Mouse (Mus musculus) splenic B cell, adult 2 months (primary cell): ENCODE results near the gene Stoml3.

Experiments used
- DNase-seq: peaks from one replicate; pipeline ENCODE4 v3.0.0-alpha.2; 2011; ENCODE audit warnings: low read depth, low spot score
- H3K27me3 ChIP-seq: 2 replicates; pipeline ENCODE4 v1.6.1; 2012; ENCODE audit warnings: mild to moderate bottlenecking, low read length, moderate library complexity, mixed read lengths; ENCODE audit not compliant: control insufficient read depth, poor library complexity, insufficient read depth, severe bottlenecking
- H3K36me3 ChIP-seq: 2 replicates; pipeline ENCODE4 v1.6.1; 2012; ENCODE audit warnings: mild to moderate bottlenecking, low read length, moderate library complexity, mixed read lengths; ENCODE audit not compliant: control insufficient read depth, poor library complexity, insufficient read depth, severe bottlenecking

The Stoml3 gene

GRCm38 (mm10) chr3:53488353-53488752, at the start of gene Stoml3:
Gene Stoml3, plus strand, starts transcription at chr3:53488653.
- DNase-seq, result no peak
- no peaks in the 10 kb centered on the region for H3K36me3 ChIP-seq
- no peaks in the 10 kb centered on the region for H3K27me3 ChIP-seq

- no peaks in the 10 kb centered on the region for H3K27me3 ChIP-seq
- no peak for DNase-seq
- 0 out of 2 replicates have a peak, but pooled peaks cover 3% of the 10 kb centered on the region for H3K36me3 ChIP-seq
These were observed 42.9 kb upstream of the Stoml3 start for GRCm38 (mm10) chr3:53445540-53445939.

GRCm38 (mm10) chr3:53446801-53447200, 41.7 kb upstream of the Stoml3 start:
- no peaks in the 10 kb centered on the region for H3K27me3 ChIP-seq
- H3K36me3 ChIP-seq, result 0 out of 2 replicates have a peak, but pooled peaks cover 3% of the 10 kb centered on the region
- DNase-seq, result no peak

DNA sequence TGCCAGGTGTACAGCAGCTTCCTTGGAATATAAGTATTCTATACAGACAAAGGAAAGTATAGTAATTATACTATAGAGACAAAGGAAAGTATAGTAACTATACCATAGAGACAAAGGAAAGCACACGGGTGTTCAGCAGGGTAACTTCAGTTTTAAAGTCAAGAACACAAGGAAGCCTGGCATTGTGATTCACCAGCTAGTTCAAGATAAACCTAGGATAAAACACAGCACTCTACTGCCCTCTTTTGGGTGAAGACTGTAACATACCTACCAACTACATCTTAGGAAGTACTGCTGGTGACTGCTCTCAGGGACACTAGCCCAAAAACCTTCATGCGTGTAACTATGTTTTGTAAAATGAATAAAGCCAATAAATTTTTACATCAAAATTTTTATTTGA, 40.2 kb upstream of the Stoml3 start:
- DNase-seq, result peak; percentile 83
- Histone ChIP-seq H3K27me3 (no peaks in the 10 kb centered on the region), H3K36me3 (0 out of 2 replicates have a peak, but pooled peaks cover 3% of the 10 kb centered on the region)

GRCm38 (mm10) chr3:53450666-53451065, 37.8 kb upstream of the Stoml3 start:
- no peaks in the 10 kb centered on the region for H3K27me3 ChIP-seq
- no peak for DNase-seq
- H3K36me3 ChIP-seq, result peaks cover 6% of the 10 kb centered on the region; the same call in 1 of the 2 replicates

DNA sequence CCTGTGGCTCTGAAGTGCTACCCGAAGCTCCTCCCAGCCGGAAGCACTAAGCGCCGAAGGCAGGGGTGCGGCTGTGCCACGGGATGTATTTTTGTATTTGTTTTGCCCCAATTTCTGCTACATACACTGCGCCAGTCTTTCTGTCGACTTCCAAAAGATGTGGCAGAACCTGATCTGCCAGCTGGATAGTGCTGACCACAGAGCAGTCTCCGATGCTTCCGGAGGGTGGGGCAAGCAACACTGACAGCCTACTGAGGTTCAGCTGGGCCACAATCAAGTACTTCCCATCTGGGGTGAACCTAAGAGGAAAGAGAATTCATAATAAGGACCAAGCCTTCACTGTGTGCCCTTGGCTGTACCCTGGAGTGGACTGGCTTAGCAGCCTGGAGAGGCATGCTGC, 36.1 kb upstream of the Stoml3 start:
- Histone ChIP-seq H3K27me3 (no peaks in the 10 kb centered on the region), H3K36me3 (peaks cover 3% of the 10 kb centered on the region; the same call in 1 of the 2 replicates)
- DNase-seq, result no peak

GRCm38 (mm10) chr3:53453346-53453745, 35.1 kb upstream of the Stoml3 start:
- Histone ChIP-seq H3K27me3 (no peaks in the 10 kb centered on the region), H3K36me3 (peaks cover 5% of the 10 kb centered on the region; the same call in 1 of the 2 replicates)
- DNase-seq, result no peak

- H3K36me3 ChIP-seq, result peaks cover 5% of the 10 kb centered on the region; the same call in 1 of the 2 replicates
- H3K27me3 ChIP-seq, result no peaks in the 10 kb centered on the region
- DNase-seq, result no peak
These were observed 34.4 kb upstream of the Stoml3 start for GRCm38 (mm10) chr3:53454005-53454404.

- Histone ChIP-seq H3K27me3 (no peaks in the 10 kb centered on the region), H3K36me3 (peaks cover 5% of the 10 kb centered on the region; the same call in 1 of the 2 replicates)
- no peak for DNase-seq
These were observed 33.9 kb upstream of the Stoml3 start for GRCm38 (mm10) chr3:53454561-53454960.

- DNase-seq, result no peak
- Histone ChIP-seq H3K36me3 (peaks cover 5% of the 10 kb centered on the region; the same call in 1 of the 2 replicates), H3K27me3 (no peaks in the 10 kb centered on the region)
These were observed 33.5 kb upstream of the Stoml3 start for GRCm38 (mm10) chr3:53454984-53455383.

GRCm38 (mm10) chr3:53457750-53458149, 30.7 kb upstream of the Stoml3 start:
- no peak for DNase-seq
- peaks cover 5% of the 10 kb centered on the region; the same call in 1 of the 2 replicates for H3K36me3 ChIP-seq
- H3K27me3 ChIP-seq, result no peaks in the 10 kb centered on the region

DNA sequence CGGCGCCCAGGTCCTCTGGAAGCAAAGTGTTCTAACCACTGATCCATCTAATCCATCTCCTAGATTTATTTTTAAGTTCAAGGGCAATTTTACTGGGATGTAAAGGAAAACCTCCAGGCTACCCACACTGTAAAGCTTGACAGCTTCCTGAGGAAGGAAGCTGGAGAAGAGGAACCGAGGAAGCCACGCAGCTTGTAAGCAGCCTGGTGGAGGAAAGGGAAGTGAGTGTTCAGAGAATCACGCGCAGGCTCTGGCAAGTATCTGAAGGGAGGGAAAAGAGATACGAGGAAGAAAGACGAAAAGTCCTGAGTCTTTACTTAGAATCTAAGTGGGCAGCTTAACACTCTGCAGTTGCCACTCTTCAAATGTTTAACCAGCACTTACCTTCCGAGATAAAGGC, 28.3 kb upstream of the Stoml3 start:
- peak; percentile 8 for DNase-seq
- peaks cover 2% of the 10 kb centered on the region; the same call in 1 of the 2 replicates for H3K36me3 ChIP-seq
- H3K27me3 ChIP-seq, result no peaks in the 10 kb centered on the region

DNA sequence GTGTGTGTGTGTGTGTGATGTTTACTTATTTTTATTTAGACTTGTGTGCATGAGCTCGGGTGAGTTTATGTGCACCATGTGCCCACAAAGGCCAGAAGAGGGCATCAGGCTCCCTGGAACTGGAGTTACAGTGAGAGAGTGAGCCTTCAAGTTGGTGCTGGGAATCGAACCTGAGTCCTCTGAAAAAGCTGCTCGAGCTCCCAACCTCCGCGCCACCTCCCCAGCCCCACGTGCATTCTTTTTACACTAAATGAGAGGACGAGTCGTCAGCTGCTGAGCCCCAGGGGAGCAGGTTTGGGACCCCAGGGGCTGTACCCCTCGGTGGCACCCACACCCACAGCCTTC, 25.8 kb upstream of the Stoml3 start:
- DNase-seq, result no peak
- H3K36me3 ChIP-seq, result no peaks in the 10 kb centered on the region
- no peaks in the 10 kb centered on the region for H3K27me3 ChIP-seq

DNA sequence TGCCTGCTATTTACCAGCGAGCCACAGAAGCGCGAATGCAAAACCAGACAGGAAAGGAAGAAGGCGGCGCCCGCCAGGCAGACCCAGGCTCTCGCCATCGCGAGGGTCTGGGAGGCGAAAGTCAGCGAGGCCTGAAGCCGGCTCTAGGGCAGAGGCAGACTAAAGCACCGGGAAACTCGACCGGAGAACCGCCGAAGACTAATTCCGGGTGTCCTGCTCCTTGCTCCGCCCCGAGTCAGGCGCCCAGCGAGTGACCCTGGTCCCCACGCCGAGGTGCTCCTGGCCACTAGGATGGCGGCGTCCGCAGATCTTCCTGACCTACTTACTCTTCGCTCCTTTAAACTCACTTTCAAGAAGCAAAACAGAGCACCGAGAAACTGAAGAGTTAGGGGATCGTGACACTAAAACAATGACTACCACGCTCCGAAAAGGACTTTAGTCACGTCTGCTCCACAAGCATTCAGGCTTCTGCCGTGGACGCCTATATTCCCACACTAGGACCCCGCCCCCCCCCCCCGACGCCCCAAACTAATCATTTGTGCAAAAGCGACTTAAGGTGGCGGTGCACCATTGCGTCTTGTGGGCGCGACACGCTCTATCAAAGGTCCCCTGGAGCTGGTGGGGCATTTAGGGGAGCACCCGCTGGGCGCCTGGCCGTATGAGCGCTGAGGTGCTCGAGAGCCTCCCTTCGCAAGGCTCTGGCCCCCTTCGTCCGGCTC, 25.2 kb upstream of the Stoml3 start, which contains the start of the genes Nhlrc3 and Proser1:
Nhlrc3 (minus strand) TSS at position 287 of the 719 bp plus-strand sequence.
Proser1 (plus strand) TSS at position 621 of the 719 bp plus-strand sequence.
- Histone ChIP-seq H3K36me3 (no peaks in the 10 kb centered on the region), H3K27me3 (no peaks in the 10 kb centered on the region)
- peak; percentile 98 for DNase-seq

GRCm38 (mm10) chr3:53463765-53464114, 24.7 kb upstream of the Stoml3 start:
- no peak for DNase-seq
- Histone ChIP-seq H3K36me3 (no peaks in the 10 kb centered on the region), H3K27me3 (no peaks in the 10 kb centered on the region)
